Mouse (Mus musculus): Measurements from ENCODE around the gene Gm11939. TPM values are rescaled to one million over a fixed set of nuclear protein-coding genes. Genes with fewer than 3 reads are reported as not detected.
A peak's percentile ranks its signal among the peaks of the same experiment; 100 is the strongest.
"Not testable (repeated sequence)": the region's sequence is repeated elsewhere in the genome, so short reads cannot be mapped to it uniquely, and the experiment has no call there.

The Gm11939 gene
- total RNA-seq (2021), result not detected

- no peak for DNase-seq (ENCODE audit: low spot score in 2 of 2)
- intact Hi-C loops (cut with DNase I), result no loop called here
Observed at GRCm38 (mm10) chr11:99559366-99559765, at the start of gene Gm11939. Gm11939 (minus strand) TSS chr11:99559466.

GRCm38 (mm10) chr11:99603208-99603607 lies 43.9 kb upstream of the Gm11939 start, which contains the start of gene Gm11938:
Gm11938 (minus strand) TSS chr11:99603308.
- DNase-seq (ENCODE audit: low spot score in 2 of 2); intact Hi-C loops (cut with DNase I): not testable (repeated sequence)

- DNase-seq (ENCODE audit: low spot score in 2 of 2); intact Hi-C loops (cut with DNase I): not testable (repeated sequence)
Observed at GRCm38 (mm10) chr11:99597742-99598141, 38.5 kb upstream of the Gm11939 start, which contains the start of gene Krtap9-3. Krtap9-3 (minus strand) TSS chr11:99598105.

GRCm38 (mm10) chr11:99590981-99591380 lies 31.7 kb upstream of the Gm11939 start, which contains the start of gene Krtap1-3:
Krtap1-3 (minus strand) TSS chr11:99591339.
- intact Hi-C loops (cut with DNase I), result no loop called here
- DNase-seq (ENCODE audit: low spot score in 2 of 2), result no peak

GRCm38 (mm10) chr11:99585096-99585495 lies 25.8 kb upstream of the Gm11939 start:
- intact Hi-C loops (cut with DNase I), result no loop called here
- no peak for DNase-seq (ENCODE audit: low spot score in 2 of 2)

- no peak for DNase-seq (ENCODE audit: low spot score in 2 of 2)
- intact Hi-C loops (cut with DNase I), result no loop called here
Observed at GRCm38 (mm10) chr11:99583245-99583704, 24.0 kb upstream of the Gm11939 start, which contains the start of gene Krtap1-4. Krtap1-4 (minus strand) TSS chr11:99583654.

GRCm38 (mm10) chr11:99581564-99581963 lies 22.3 kb upstream of the Gm11939 start:
- intact Hi-C loops (cut with DNase I), result no loop called here
- no peak for DNase-seq (ENCODE audit: low spot score in 2 of 2)

GRCm38 (mm10) chr11:99581051-99581450 lies 21.8 kb upstream of the Gm11939 start:
- DNase-seq (ENCODE audit: low spot score in 2 of 2), result no peak
- intact Hi-C loops (cut with DNase I), result no loop called here

GRCm38 (mm10) chr11:99580636-99581035 lies 21.4 kb upstream of the Gm11939 start, which contains the start of gene Krtap1-5:
Krtap1-5 (minus strand) TSS chr11:99581016.
- intact Hi-C loops (cut with DNase I), result no loop called here
- DNase-seq (ENCODE audit: low spot score in 2 of 2), result no peak

GRCm38 (mm10) chr11:99574106-99574505 lies 14.8 kb upstream of the Gm11939 start:
- peak; percentile 53 to 55 for DNase-seq (ENCODE audit: low spot score in 2 of 2)
- intact Hi-C loops (cut with DNase I), result loop anchor here (2.0 to 10.0 kb wide), 3 partner anchors 109 to 721 kb away; partner anchors contain the start of gene Krt10

GRCm38 (mm10) chr11:99573164-99573563 lies 13.9 kb upstream of the Gm11939 start:
- DNase-seq (ENCODE audit: low spot score in 2 of 2), result no peak

GRCm38 (mm10) chr11:99566530-99566929 lies 7.3 kb upstream of the Gm11939 start, which contains the start of gene Krtap3-1:
Krtap3-1 (minus strand) TSS chr11:99566630.
- no peak for DNase-seq (ENCODE audit: low spot score in 2 of 2)
- intact Hi-C loops (cut with DNase I), result no loop called here

More at GRCm38 (mm10) chr11:99573164-99573563, 13.9 kb upstream of the Gm11939 start:
- intact Hi-C loops (cut with DNase I), result loop anchor here (10.0 kb wide), 2 partner anchors 188 to 722 kb away; partner anchors contain the start of gene Krt10

- no peak for DNase-seq (ENCODE audit: low spot score in 2 of 2)
- intact Hi-C loops (cut with DNase I), result no loop called here
Observed at GRCm38 (mm10) chr11:99562580-99562979, 3.3 kb upstream of the Gm11939 start.

GRCm38 (mm10) chr11:99557976-99558745 lies 1.1 kb downstream of the Gm11939 start:
- DNase-seq (ENCODE audit: low spot score in 2 of 2), result no peak
- intact Hi-C loops (cut with DNase I), result no loop called here

GRCm38 (mm10) chr11:99556753-99557152 lies 2.5 kb downstream of the Gm11939 start, which contains the start of gene Krtap3-2:
Krtap3-2 (minus strand) TSS chr11:99556853.
- intact Hi-C loops (cut with DNase I), result no loop called here
- DNase-seq (ENCODE audit: low spot score in 2 of 2), result no peak

GRCm38 (mm10) chr11:99556195-99556594 lies 3.1 kb downstream of the Gm11939 start:
- intact Hi-C loops (cut with DNase I), result no loop called here
- DNase-seq (ENCODE audit: low spot score in 2 of 2), result no peak

- intact Hi-C loops (cut with DNase I), result no loop called here
- no peak for DNase-seq (ENCODE audit: low spot score in 2 of 2)
Observed at GRCm38 (mm10) chr11:99550765-99551164, 8.5 kb downstream of the Gm11939 start, which contains the start of gene Krtap3-3. Krtap3-3 (minus strand) TSS chr11:99550865.

GRCm38 (mm10) chr11:99547892-99548291 lies 11.4 kb downstream of the Gm11939 start:
- no peak for DNase-seq (ENCODE audit: low spot score in 2 of 2)
- intact Hi-C loops (cut with DNase I), result no loop called here

- intact Hi-C loops (cut with DNase I), result no loop called here
Observed at GRCm38 (mm10) chr11:99539721-99540120, 19.5 kb downstream of the Gm11939 start.

GRCm38 (mm10) chr11:99521288-99521860 lies 37.9 kb downstream of the Gm11939 start, which contains the start of gene Krt39:
Krt39 (minus strand) TSS chr11:99521338.
- DNase-seq (ENCODE audit: low spot score in 2 of 2), result no peak
- intact Hi-C loops (cut with DNase I), result no loop called here

More at GRCm38 (mm10) chr11:99539721-99540120, 19.5 kb downstream of the Gm11939 start:
- DNase-seq (ENCODE audit: low spot score in 2 of 2), result peak; percentile 14 to 16
